Mouse (Mus musculus) cortical plate, adult 2 months (tissue): Measurements from ENCODE around the gene Kctd21.

Experiments used
- CTCF ChIP-seq: fragments of 200-500 bp; IDR thresholded peaks from 2 replicates; pipeline ENCODE4 v1.5.1; 2011; ENCODE audit warnings: mild to moderate bottlenecking, control low read depth, low read length; ENCODE audit not compliant: insufficient read depth; ENCODE audit errors: extremely low read depth
- POLR2A ChIP-seq: fragments of 200-500 bp; IDR thresholded peaks from 2 replicates; pipeline ENCODE4 v1.6.1; 2011; ENCODE audit warnings: mild to moderate bottlenecking, low read length, control low read depth; ENCODE audit not compliant: insufficient read depth; ENCODE audit errors: extremely low read depth

DNA sequence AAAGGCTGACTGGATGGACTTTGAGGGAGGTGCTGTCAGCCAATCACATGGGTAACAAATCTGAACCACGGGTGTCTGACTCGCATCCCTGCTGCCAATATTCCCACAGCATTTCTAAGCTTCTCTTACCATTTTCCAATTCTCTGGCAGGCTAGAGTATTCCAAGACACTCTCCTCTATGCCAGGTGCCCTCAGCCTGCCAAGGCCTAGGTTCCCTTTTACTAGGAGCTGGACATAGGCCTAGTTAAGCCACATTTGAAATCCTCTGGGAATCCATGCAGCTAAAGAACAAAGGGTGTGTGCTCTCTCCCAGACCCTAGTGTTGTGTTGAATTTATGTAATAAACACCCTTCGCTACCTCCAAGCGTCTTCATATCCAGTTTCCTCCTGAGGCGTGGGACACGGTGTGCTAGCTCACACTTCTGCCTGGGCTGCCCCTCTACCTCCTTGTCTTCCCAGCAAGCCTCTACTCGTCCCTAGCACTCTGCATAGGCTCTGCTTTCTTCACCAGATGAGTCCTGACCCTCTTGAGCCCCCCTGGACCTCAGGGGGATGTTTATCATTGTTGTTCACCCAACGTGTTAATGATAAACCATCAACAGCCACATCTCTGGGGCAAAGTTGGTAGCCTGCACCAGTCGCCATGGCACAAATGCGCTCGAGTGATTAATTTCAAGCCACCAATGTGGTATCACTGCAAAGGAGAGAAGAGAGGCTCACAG, 19.8 kb downstream of the Kctd21 start:
- TF ChIP-seq CTCF (no peak), POLR2A (no peak)
